Comparison of ENCODE assay signal across 10 mouse cellular contexts in the genomic region with DNA sequence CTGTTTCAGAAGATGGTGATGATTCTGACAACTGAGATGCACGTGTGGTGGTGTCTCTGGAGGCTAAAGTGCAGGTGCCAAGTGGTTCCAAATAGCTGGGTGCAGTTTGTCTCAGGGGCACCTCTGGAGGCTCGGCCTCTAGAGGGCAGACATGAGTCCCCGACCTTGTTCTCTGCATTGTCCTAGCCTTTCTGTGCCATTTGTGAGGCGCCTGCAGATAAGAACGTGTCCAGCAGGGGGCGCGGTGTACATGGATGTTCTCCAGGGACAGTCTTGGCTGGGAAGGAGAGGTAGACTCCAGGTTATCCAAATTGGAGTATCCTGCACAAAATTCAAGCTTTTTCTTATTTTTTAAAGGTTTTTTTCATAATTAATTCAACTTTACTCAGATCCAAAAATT. TPM values are rescaled to one million over a fixed set of nuclear protein-coding genes. Genes with fewer than 3 reads are reported as not detected.
DNase-seq lines count a peak whose midpoint lies in the region; ATAC-seq and TF ChIP-seq lines count a peak whose summit lies in the region.
"Not testable (repeated sequence)": the region's sequence is repeated elsewhere in the genome, so short reads cannot be mapped to it uniquely, and the experiment has no call there.
"Had no signal": no experiment of that assay in that cellular context is flagged by ENCODE, and none has a peak within 500 bp of the region (broad histone marks: within the 10 kb centered on the region; RNA-seq: fewer than 3 reads in every experiment).

No protein-coding gene starts in this region.

- TF ChIP-seq POLR2A in testis, adult 2 months (IDR thresholded peaks at IDR 0.05; ENCODE audit: control insufficient read depth, low read depth, low read length), result not testable (repeated sequence)

- H3K27me3 ChIP-seq in kidney, postnatal 0 days (ENCODE audit: insufficient read depth, low read length); testis, adult 2 months (ENCODE audit: control insufficient read depth, insufficient read depth, low read length): not testable (repeated sequence)

- not testable (repeated sequence) for H3K9me3 ChIP-seq in kidney, postnatal 0 days (replicated peaks; ENCODE audit: low read length)

- H3K4me3 ChIP-seq in kidney, postnatal 0 days (replicated peaks; ENCODE audit: low read depth, low read length); testis, adult 2 months (ENCODE audit: control insufficient read depth, low read depth, low read length): not testable (repeated sequence)

- DNase-seq in T-cell, adult 2 months (ENCODE audit: low spot score), result peak; percentile 44
- peak; percentile 10 for DNase-seq in cerebellum, adult 9-11 months
- peak; percentile 15 for DNase-seq in gastrocnemius, postnatal 10 days
- DNase-seq in kidney, postnatal 0 days (ENCODE audit: low spot score), result peak; percentile 10
- DNase-seq in liver, result peak; percentile 82
- peak; percentile 15 for DNase-seq in ovary, adult 18-20 months (ENCODE audit: low spot score)

- 11% methylated on average over 7 of the region's 7 CpGs for WGBS in kidney, postnatal 0 days

- peak; percentile 43; the same call in 1 of the 2 replicates for TF ChIP-seq CTCF in kidney, postnatal 0 days (IDR thresholded peaks at IDR 0.05; ENCODE audit: low read depth)
- TF ChIP-seq CTCF in testis, adult 2 months (IDR thresholded peaks at IDR 0.05; ENCODE audit: control insufficient read depth, insufficient read depth, insufficient replicate concordance, low read depth, low read length), result peak; percentile 59; the same call in 1 of the 2 replicates

- H3K27ac ChIP-seq in kidney, postnatal 0 days; testis, adult 2 months (ENCODE audit: control insufficient read depth, insufficient read depth, low read depth, low read length): not testable (repeated sequence)

- H3K9ac ChIP-seq in kidney, postnatal 0 days (ENCODE audit: low read depth, low read length), result not testable (repeated sequence)

- not testable (repeated sequence) for H3K4me2 ChIP-seq in kidney, postnatal 0 days (ENCODE audit: low read length)

- H3K4me1 ChIP-seq in kidney, postnatal 0 days (replicated peaks; ENCODE audit: insufficient read depth, low read length); testis, adult 2 months (ENCODE audit: control insufficient read depth, insufficient read depth, low read length): not testable (repeated sequence)

- H3K36me3 ChIP-seq in kidney, postnatal 0 days (ENCODE audit: insufficient read depth, low read length); testis, adult 2 months (ENCODE audit: control insufficient read depth, insufficient read depth, low read length): not testable (repeated sequence)

- ATAC-seq in kidney, postnatal 0 days (replicated peaks; ENCODE audit: low FRiP score, low read depth), result not testable (repeated sequence)

RNA-seq across cellular contexts. Expression of a gene that starts 12.3 kb away (rescaled TPM):
- total RNA-seq in gastrocnemius, postnatal 10 days (2021), result not detected
- polyA plus RNA-seq in kidney, postnatal 0 days (2015; fragmentation: Nextera tagmentation; extraction: Ambion mirVana), result not detected in 2 replicates
- polyA plus RNA-seq in testis, adult 2 months (2012; rRNA removed), result 0.17 TPM in 1 of 2 replicates, not detected in the other
- polyA plus RNA-seq: heart, embryonic 16.5 days; limb, embryonic 13.5 days; neural tube, embryonic 11.5 days had no signal

RNA-seq across cellular contexts. Expression of a gene that starts 44.0 kb away (rescaled TPM):
- under 1 TPM; 0.33 to 0.97 TPM for total RNA-seq in gastrocnemius, postnatal 10 days (2021)
- 0.42 and 0.93 TPM in 2 replicates for polyA plus RNA-seq in kidney, postnatal 0 days (2015; fragmentation: Nextera tagmentation; extraction: Ambion mirVana)
- 19.9 and 34.6 TPM in 2 replicates for polyA plus RNA-seq in testis, adult 2 months (2012; rRNA removed)

RNA-seq across cellular contexts. Expression of a gene that starts 51.9 kb away (rescaled TPM):
- total RNA-seq in gastrocnemius, postnatal 10 days (2021), result not detected
- not detected in 2 replicates for polyA plus RNA-seq in kidney, postnatal 0 days (2015; fragmentation: Nextera tagmentation; extraction: Ambion mirVana)
- polyA plus RNA-seq in testis, adult 2 months (2012; rRNA removed), result not detected in 2 replicates
- polyA plus RNA-seq: heart, embryonic 16.5 days; limb, embryonic 13.5 days; neural tube, embryonic 11.5 days had no signal

Comparison
In these comparisons a context has a peak if more than half of its experiments do, and no peak if none do; other contexts are left out.
1. DNase-seq: peak in every context shown above with its lines; median percentile 82 in liver; 44 in T-cell, adult 2 months; 15 in gastrocnemius, postnatal 10 days; 15 in ovary, adult 18-20 months; 10 in cerebellum, adult 9-11 months; 10 in kidney, postnatal 0 days.
2. RNA of a gene that starts 44.0 kb away (polyA plus RNA-seq): 19.9 to 34.6 TPM in testis, adult 2 months; 0.42 to 0.93 TPM in kidney, postnatal 0 days; every median in the first group is over 10 times any median in the second.